Mouse (Mus musculus): ENCODE results near the gene U2surp. TPM values are rescaled to one million over a fixed set of nuclear protein-coding genes. Genes with fewer than 3 reads are reported as not detected.

The U2surp gene
- polyA plus RNA-seq, 1 experiment from 2014 or later = 48.7 TPM

GRCm38 (mm10) chr9:95464028-95464427 lies 47.8 kb downstream of the U2surp start:
- H3K27me3 ChIP-seq (ENCODE audit: control insufficient read depth, insufficient read depth, low read depth, low read length) = no peaks in the 10 kb centered on the region
- 84% methylated on average over 1 of the region's 1 CpGs for WGBS (ENCODE audit: insufficient replicate concordance)
- ATAC-seq (ENCODE audit: low read depth) = no peak
- no peak overlapping the region for H3K4me2 ChIP-seq (ENCODE audit: low read depth, low read length)
- H3K4me3 ChIP-seq (ENCODE audit: low read depth, low read length) = no peak overlapping the region
- H3K36me3 ChIP-seq (ENCODE audit: control insufficient read depth, insufficient read depth) = peaks cover 19% of the 10 kb centered on the region
- no peaks in the 10 kb centered on the region for H3K9me3 ChIP-seq (replicated peaks; ENCODE audit: control insufficient read depth, low read length)
- no peak overlapping the region for H3K9ac ChIP-seq (ENCODE audit: low read depth, low read length)
- H3K27ac ChIP-seq (ENCODE audit: low read length) = no peak overlapping the region
- H3K4me1 ChIP-seq (ENCODE audit: control insufficient read depth, low read depth, low read length) = no peaks in the 10 kb centered on the region

DNA sequence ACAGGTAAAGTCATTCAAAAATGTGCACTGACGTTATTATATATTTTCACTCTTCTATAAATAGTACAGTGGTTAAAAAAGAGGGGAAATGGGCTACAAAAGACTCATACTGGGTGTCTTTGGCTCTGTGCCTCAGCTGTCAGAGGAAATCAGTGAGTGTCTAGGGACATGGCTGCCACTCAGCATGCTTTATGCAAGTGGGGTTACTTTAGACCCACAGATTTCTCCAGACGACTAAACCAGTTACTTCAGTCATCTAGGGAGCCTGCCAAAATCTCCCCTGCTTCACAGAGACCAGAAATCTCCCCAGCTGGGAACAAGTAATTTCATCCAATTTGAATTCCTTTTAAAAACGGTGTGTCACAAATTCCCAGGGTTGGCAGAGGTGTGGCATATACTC lies 59.9 kb downstream of the U2surp start:
- H3K36me3 ChIP-seq (ENCODE audit: control insufficient read depth, insufficient read depth) = peaks cover 5% of the 10 kb centered on the region
- H3K4me3 ChIP-seq (ENCODE audit: low read depth, low read length) = no peak overlapping the region
- H3K27ac ChIP-seq (ENCODE audit: low read length) = no peak overlapping the region
- no peaks in the 10 kb centered on the region for H3K27me3 ChIP-seq (ENCODE audit: control insufficient read depth, insufficient read depth, low read depth, low read length)
- WGBS (ENCODE audit: insufficient replicate concordance) = 60% methylated on average over 3 of the region's 3 CpGs
- H3K4me2 ChIP-seq (ENCODE audit: low read depth, low read length) = no peak overlapping the region
- H3K9me3 ChIP-seq (replicated peaks; ENCODE audit: control insufficient read depth, low read length) = no peaks in the 10 kb centered on the region
- no peak overlapping the region for H3K9ac ChIP-seq (ENCODE audit: low read depth, low read length)
- ATAC-seq (ENCODE audit: low read depth) = no peak
- no peaks in the 10 kb centered on the region for H3K4me1 ChIP-seq (ENCODE audit: control insufficient read depth, low read depth, low read length)

DNA sequence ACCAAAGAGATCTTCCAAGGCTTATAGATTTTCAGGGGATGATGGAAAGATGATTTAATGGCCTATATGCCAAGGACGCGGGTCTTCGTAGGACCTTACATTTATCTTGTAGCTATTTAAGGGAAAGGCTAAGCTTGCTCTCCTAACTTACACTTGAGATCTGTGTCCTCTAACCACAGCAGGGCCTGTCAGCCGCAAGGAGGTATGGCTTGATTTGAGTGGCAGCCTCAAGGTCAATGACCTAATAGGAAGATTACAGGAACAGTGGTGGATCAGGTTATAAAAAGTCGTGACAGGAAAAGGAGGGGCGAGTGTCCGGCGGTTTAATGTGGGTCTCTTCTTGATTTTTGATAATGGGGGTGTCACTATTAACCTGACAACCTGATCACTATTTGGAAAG lies 61.2 kb downstream of the U2surp start:
- Histone ChIP-seq H3K27ac (ENCODE audit: low read length) (no peak overlapping the region), H3K9ac (ENCODE audit: low read depth, low read length) (no peak overlapping the region), H3K36me3 (ENCODE audit: control insufficient read depth, insufficient read depth) (no peaks in the 10 kb centered on the region), H3K27me3 (ENCODE audit: control insufficient read depth, insufficient read depth, low read depth, low read length) (no peaks in the 10 kb centered on the region), H3K4me2 (ENCODE audit: low read depth, low read length) (no peak overlapping the region), H3K4me1 (ENCODE audit: control insufficient read depth, low read depth, low read length) (no peaks in the 10 kb centered on the region), H3K9me3 (replicated peaks; ENCODE audit: control insufficient read depth, low read length) (no peaks in the 10 kb centered on the region), H3K4me3 (ENCODE audit: low read depth, low read length) (no peak overlapping the region)
- ATAC-seq (ENCODE audit: low read depth) = no peak
- WGBS (ENCODE audit: insufficient replicate concordance) = 78% methylated on average over 8 of the region's 8 CpGs

GRCm38 (mm10) chr9:95442321-95442731 lies 69.5 kb downstream of the U2surp start:
- H3K36me3 ChIP-seq (ENCODE audit: control insufficient read depth, insufficient read depth) = no peaks in the 10 kb centered on the region
- no peaks in the 10 kb centered on the region; the same call in none of the 2 replicates for H3K27me3 ChIP-seq (ENCODE audit: control insufficient read depth, insufficient read depth, low read depth, low read length)
- 16% methylated on average over 13 of the region's 13 CpGs for WGBS (ENCODE audit: insufficient replicate concordance)
- H3K4me3 ChIP-seq (ENCODE audit: low read depth, low read length) = no peak overlapping the region
- ATAC-seq (ENCODE audit: low read depth) = no peak
- H3K9ac ChIP-seq (ENCODE audit: low read depth, low read length) = no peak overlapping the region
- no peak overlapping the region for H3K4me2 ChIP-seq (ENCODE audit: low read depth, low read length)
- H3K9me3 ChIP-seq (replicated peaks; ENCODE audit: control insufficient read depth, low read length) = no peaks in the 10 kb centered on the region
- H3K27ac ChIP-seq (ENCODE audit: low read length) = no peak overlapping the region
- no peaks in the 10 kb centered on the region for H3K4me1 ChIP-seq (ENCODE audit: control insufficient read depth, low read depth, low read length)

- Histone ChIP-seq H3K4me2 (ENCODE audit: low read depth, low read length) (no peak overlapping the region), H3K36me3 (ENCODE audit: control insufficient read depth, insufficient read depth) (no peaks in the 10 kb centered on the region), H3K4me3 (ENCODE audit: low read depth, low read length) (no peak overlapping the region), H3K9ac (ENCODE audit: low read depth, low read length) (no peak overlapping the region), H3K4me1 (ENCODE audit: control insufficient read depth, low read depth, low read length) (no peaks in the 10 kb centered on the region), H3K27ac (ENCODE audit: low read length) (no peak overlapping the region), H3K9me3 (replicated peaks; ENCODE audit: control insufficient read depth, low read length) (no peaks in the 10 kb centered on the region), H3K27me3 (ENCODE audit: control insufficient read depth, insufficient read depth, low read depth, low read length) (no peaks in the 10 kb centered on the region; the same call in 1 of the 2 replicates)
- 67% methylated on average over 9 of the region's 9 CpGs for WGBS (ENCODE audit: insufficient replicate concordance)
- ATAC-seq (ENCODE audit: low read depth) = no peak
Measured at GRCm38 (mm10) chr9:95437883-95438282, 73.9 kb downstream of the U2surp start.

- no peaks in the 10 kb centered on the region for H3K36me3 ChIP-seq (ENCODE audit: control insufficient read depth, insufficient read depth)
- no peak for ATAC-seq (ENCODE audit: low read depth)
- no peaks in the 10 kb centered on the region for H3K27me3 ChIP-seq (ENCODE audit: control insufficient read depth, insufficient read depth, low read depth, low read length)
- no peak overlapping the region for H3K9ac ChIP-seq (ENCODE audit: low read depth, low read length)
- H3K9me3 ChIP-seq (replicated peaks; ENCODE audit: control insufficient read depth, low read length) = no peaks in the 10 kb centered on the region
- no peak overlapping the region for H3K27ac ChIP-seq (ENCODE audit: low read length)
- 50% methylated on average over 4 of the region's 4 CpGs for WGBS (ENCODE audit: insufficient replicate concordance)
- no peaks in the 10 kb centered on the region for H3K4me1 ChIP-seq (ENCODE audit: control insufficient read depth, low read depth, low read length)
- no peak overlapping the region for H3K4me2 ChIP-seq (ENCODE audit: low read depth, low read length)
- no peak overlapping the region for H3K4me3 ChIP-seq (ENCODE audit: low read depth, low read length)
Measured at GRCm38 (mm10) chr9:95436294-95436613, 75.5 kb downstream of the U2surp start.

GRCm38 (mm10) chr9:95435506-95436293 lies 76.1 kb downstream of the U2surp start:
- WGBS (ENCODE audit: insufficient replicate concordance) = 62% methylated on average over 20 of the region's 20 CpGs
- Histone ChIP-seq H3K36me3 (ENCODE audit: control insufficient read depth, insufficient read depth) (no peaks in the 10 kb centered on the region), H3K9ac (ENCODE audit: low read depth, low read length) (no peak overlapping the region), H3K27me3 (ENCODE audit: control insufficient read depth, insufficient read depth, low read depth, low read length) (no peaks in the 10 kb centered on the region), H3K27ac (ENCODE audit: low read length) (no peak overlapping the region), H3K9me3 (replicated peaks; ENCODE audit: control insufficient read depth, low read length) (no peaks in the 10 kb centered on the region), H3K4me1 (ENCODE audit: control insufficient read depth, low read depth, low read length) (no peaks in the 10 kb centered on the region), H3K4me3 (ENCODE audit: low read depth, low read length) (no peak overlapping the region), H3K4me2 (ENCODE audit: low read depth, low read length) (no peak overlapping the region)
- no peak for ATAC-seq (ENCODE audit: low read depth)

GRCm38 (mm10) chr9:95428277-95428676 lies 83.5 kb downstream of the U2surp start:
- ATAC-seq (ENCODE audit: low read depth) = no peak
- 70% methylated on average over 4 of the region's 4 CpGs for WGBS (ENCODE audit: insufficient replicate concordance)
- Histone ChIP-seq H3K4me3 (ENCODE audit: low read depth, low read length) (no peak overlapping the region), H3K27me3 (ENCODE audit: control insufficient read depth, insufficient read depth, low read depth, low read length) (no peaks in the 10 kb centered on the region), H3K4me2 (ENCODE audit: low read depth, low read length) (no peak overlapping the region), H3K4me1 (ENCODE audit: control insufficient read depth, low read depth, low read length) (no peaks in the 10 kb centered on the region), H3K27ac (ENCODE audit: low read length) (no peak overlapping the region), H3K9ac (ENCODE audit: low read depth, low read length) (no peak overlapping the region), H3K36me3 (ENCODE audit: control insufficient read depth, insufficient read depth) (no peaks in the 10 kb centered on the region), H3K9me3 (replicated peaks; ENCODE audit: control insufficient read depth, low read length) (no peaks in the 10 kb centered on the region; the same call in 1 of the 2 replicates)

GRCm38 (mm10) chr9:95413911-95414310 lies 97.9 kb downstream of the U2surp start:
- peaks cover 5% of the 10 kb centered on the region; the same call in 1 of the 2 replicates for H3K27me3 ChIP-seq (ENCODE audit: control insufficient read depth, insufficient read depth, low read depth, low read length)
- no peaks in the 10 kb centered on the region for H3K36me3 ChIP-seq (ENCODE audit: control insufficient read depth, insufficient read depth)
- H3K9ac ChIP-seq (ENCODE audit: low read depth, low read length) = no peak overlapping the region
- H3K9me3 ChIP-seq (replicated peaks; ENCODE audit: control insufficient read depth, low read length) = no peaks in the 10 kb centered on the region
- no peaks in the 10 kb centered on the region for H3K4me1 ChIP-seq (ENCODE audit: control insufficient read depth, low read depth, low read length)
- H3K4me3 ChIP-seq (ENCODE audit: low read depth, low read length) = no peak overlapping the region
- no peak overlapping the region for H3K4me2 ChIP-seq (ENCODE audit: low read depth, low read length)
- H3K27ac ChIP-seq (ENCODE audit: low read length) = no peak overlapping the region
- no peak for ATAC-seq (ENCODE audit: low read depth)

Measured in liver, embryonic 16.5 days (tissue).